Mouse (Mus musculus) Patski (cell line): ENCODE measurements around the gene Cplx2. TPM values are rescaled to one million over a fixed set of nuclear protein-coding genes. Genes with fewer than 3 reads are reported as not detected.

ENCODE experiments used
- ATAC-seq: fragments of 100-300 bp; one replicate; pipeline ENCODE4 v1.8.0; 2021
- CTCF ChIA-PET: fragments of 350-600 bp; sonication (Branson Sonifier 250); formaldehyde crosslinking; loops from one replicate; lab custom pipeline; 2022; ENCODE audit warnings: inconsistent platforms; lab: Charles Lee
- POLR2A ChIA-PET: fragments of 350-600 bp; sonication (Branson Sonifier 250); formaldehyde crosslinking; loops from one replicate; lab custom pipeline; 2022; ENCODE audit warnings: antibody characterized with exemption, inconsistent platforms; lab: Charles Lee
- DNase-seq: peaks from one replicate; pipeline ENCODE4 v3.0.0-alpha.2; 2011; ENCODE audit warnings: low read depth, low spot score
- H3K27me3 ChIP-seq: fragments of 371-371 bp; one replicate; pipeline ENCODE4 v1.5.1; 2021
- CTCF ChIP-seq: fragments of 100-300 bp; IDR thresholded peaks from one replicate; pipeline ENCODE4 v1.5.1; 2021
- in situ Hi-C: fragments of 300-500 bp; cut with MboI; formaldehyde crosslinking; loops from 3 replicates; pipeline ENCODE4 v1.11.1; 2018; ENCODE audit warnings: low pct_unique_long_range_greater_than_20kb, mixed read lengths
- polyA plus RNA-seq: library from polyadenylated mRNA; unstranded; gene quantifications from one replicate; pipeline ENCODE4 v1.2.3, GENCODE M21; 2021

Cplx2 gene
- polyA plus RNA-seq, 1 experiment from 2014 or later = 14.3 TPM

DNA sequence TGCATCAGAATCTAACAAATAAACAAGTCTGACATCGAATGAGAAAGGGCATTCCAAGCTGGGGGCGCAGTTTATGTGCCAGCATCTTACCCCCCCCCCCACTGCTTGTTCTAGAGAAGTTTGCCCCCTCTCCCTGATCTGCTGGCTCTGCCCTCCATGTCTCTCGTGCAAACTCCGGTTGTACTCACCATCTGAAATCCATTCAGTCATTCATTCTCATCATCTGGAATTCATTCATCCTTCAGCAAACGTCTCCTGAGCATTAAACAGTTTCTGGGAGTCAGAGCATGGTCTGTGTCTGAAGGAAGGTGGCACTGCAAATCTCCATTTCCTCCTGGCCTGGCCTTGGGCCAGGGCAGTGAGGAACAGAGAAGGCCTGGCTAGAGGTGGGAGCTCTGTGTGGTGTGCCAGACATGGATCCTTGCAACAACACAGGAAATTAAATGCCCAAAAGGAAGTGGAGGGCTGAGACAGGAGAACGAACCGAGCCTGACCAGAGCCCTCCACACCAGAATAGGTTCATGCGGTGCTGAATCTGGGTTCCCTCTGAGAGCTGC lies 38.1 kb upstream of the Cplx2 start:
- DNase-seq (no peak), ATAC-seq (no peak)
- H3K27me3 ChIP-seq = no peaks in the 10 kb centered on the region
- TF ChIP-seq CTCF = no peak
- POLR2A ChIA-PET = no interaction called here
- in situ Hi-C loops = loop anchor here (5.0 kb wide), 1 partner anchor 34 kb away; no protein-coding TSS in a partner anchor
- CTCF ChIA-PET = no interaction called here

DNA sequence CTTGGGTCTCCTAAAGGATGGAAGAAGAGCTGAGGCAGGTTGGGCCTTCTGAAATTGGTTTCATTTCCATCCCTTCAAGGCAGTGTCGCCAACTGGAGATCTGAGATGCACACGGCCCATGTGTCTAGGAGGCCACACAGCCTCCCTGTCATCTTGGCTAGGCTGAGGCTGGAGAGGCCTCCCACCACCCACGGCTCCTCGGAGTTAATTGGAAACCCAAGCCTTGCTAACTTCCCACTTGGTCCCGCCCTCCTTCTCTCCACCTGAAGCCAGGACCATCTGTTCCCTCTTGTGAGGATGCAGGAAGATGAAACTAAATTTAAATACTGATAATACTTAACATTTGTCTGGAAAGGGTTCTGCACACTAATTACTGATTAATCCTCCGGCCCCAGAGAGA lies 34.1 kb upstream of the Cplx2 start:
- ATAC-seq = no peak
- in situ Hi-C loops = no loop called here

GRCm38 (mm10) chr13:54337541-54337940 lies 33.6 kb upstream of the Cplx2 start:
- CTCF ChIA-PET = interaction anchor here (0.6 to 1.0 kb wide), 3 partner anchors 21 to 54 kb away, joined by 3 read pairs; no protein-coding TSS in a partner anchor
- TF ChIP-seq CTCF = no peak
- H3K27me3 ChIP-seq = no peaks in the 10 kb centered on the region
- POLR2A ChIA-PET = no interaction called here
- no peak for ATAC-seq
- in situ Hi-C loops = no loop called here
- DNase-seq = no peak

More for the DNA sequence above, 34.1 kb upstream of the Cplx2 start:
- POLR2A ChIA-PET = no interaction called here
- H3K27me3 ChIP-seq = no peaks in the 10 kb centered on the region
- DNase-seq = no peak
- CTCF ChIA-PET = interaction anchor here (0.9 kb wide), 1 partner anchor 22 kb away, joined by 3 read pairs; no protein-coding TSS in a partner anchor
- no peak for TF ChIP-seq CTCF

DNA sequence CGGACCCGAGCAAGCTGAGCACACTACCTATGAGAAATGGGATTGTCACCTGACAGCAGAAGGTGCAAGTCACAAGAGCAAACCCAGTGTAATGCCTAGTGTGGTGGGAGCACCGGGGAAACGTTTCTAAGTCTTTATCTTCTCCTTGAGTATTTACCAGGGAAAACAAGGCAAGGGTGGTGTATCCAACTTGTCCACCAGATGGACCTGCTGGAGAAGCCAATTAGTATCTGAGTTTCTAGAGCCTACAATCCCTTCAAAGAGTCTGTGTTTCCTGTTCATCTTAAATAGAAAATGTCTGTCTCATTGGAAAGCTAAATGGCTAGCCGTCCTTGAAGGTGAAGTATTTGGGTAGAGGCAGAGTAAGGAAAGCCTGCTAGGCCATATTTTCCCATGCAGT lies 32.3 kb upstream of the Cplx2 start:
- H3K27me3 ChIP-seq = no peaks in the 10 kb centered on the region
- ATAC-seq (no peak), DNase-seq (no peak)
- in situ Hi-C loops = no loop called here
- ChIA-PET CTCF (no interaction called here), POLR2A (no interaction called here)
- no peak for TF ChIP-seq CTCF

DNA sequence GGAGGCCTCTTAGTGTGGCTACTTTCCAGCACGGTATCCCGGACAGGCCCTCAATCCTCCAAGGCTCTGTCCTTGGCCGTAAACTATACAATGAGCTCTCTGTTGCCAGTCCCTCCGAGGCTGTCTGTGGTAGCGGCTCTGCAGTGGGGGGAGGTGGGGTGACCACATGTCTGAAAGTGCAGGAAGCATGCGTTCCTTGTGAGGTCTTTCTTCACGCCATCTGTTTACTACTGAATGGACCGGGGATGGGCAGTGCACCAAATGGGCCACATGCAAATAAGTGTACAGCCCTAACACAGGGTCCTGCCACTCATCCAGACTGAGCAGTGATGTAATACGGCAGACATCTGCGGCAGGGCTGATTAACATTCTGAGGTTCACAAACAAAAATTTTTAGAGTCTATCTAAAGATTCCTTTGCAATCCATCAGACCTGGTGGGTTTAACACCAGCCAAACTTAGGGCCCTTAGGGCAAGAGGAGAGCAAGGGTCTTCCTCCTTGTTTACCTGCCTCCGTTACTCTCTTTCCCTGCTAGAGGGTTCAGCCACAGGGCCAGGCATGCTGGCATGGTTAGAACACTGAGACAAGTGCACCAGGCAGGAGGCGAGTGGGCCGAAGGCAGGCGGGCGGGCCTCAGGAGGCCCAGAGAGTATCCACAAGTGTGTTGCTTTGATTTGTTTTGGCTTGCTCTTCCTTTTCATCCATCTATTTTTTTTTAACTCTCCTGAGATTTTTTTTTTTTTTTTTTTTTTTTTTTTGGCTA lies 25.1 kb upstream of the Cplx2 start:
- no peak for TF ChIP-seq CTCF
- in situ Hi-C loops = no loop called here
- ATAC-seq = no peak
- CTCF ChIA-PET = no interaction called here
- H3K27me3 ChIP-seq = no peaks in the 10 kb centered on the region
- no peak for DNase-seq
- POLR2A ChIA-PET = no interaction called here

GRCm38 (mm10) chr13:54348011-54348410 lies 23.1 kb upstream of the Cplx2 start:
- TF ChIP-seq CTCF = no peak
- no peaks in the 10 kb centered on the region for H3K27me3 ChIP-seq
- ATAC-seq (no peak), DNase-seq (no peak)
- ChIA-PET POLR2A (interaction anchor here (1.0 kb wide), 1 partner anchor 16 kb away, joined by 6 read pairs; no protein-coding TSS in a partner anchor), CTCF (no interaction called here)
- in situ Hi-C loops = no loop called here

DNA sequence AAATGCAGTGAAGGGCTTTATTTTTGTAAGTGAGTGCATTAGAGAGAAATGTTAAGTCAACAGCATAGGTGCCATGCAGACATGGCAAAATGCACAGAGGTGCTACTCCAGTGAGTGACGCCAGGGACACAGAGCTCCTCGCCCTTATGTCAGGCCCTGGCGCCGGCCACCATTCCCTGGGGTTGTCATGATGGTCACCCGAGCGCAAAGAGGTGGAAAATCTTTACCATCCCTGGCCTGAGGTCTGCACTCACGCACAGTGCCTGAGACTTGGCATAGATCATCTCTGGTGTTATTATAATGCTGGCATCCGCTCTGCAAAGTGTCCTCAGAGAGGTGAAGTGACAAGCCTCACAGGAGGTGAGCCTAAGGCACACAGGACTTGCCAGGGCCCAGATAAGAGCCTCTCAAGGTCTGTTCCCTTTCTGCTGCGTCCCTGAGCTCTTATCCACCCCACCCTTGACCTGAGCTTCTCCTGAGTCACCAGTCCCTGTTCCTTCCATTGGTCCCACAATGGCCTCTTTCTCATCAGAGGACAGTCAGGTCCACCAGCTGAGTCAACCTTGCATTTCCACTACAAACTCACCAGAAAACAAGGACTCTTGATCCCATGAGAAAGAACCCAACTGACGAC lies 21.9 kb upstream of the Cplx2 start:
- POLR2A ChIA-PET = no interaction called here
- CTCF ChIA-PET = no interaction called here
- no peak for TF ChIP-seq CTCF
- DNase-seq = no peak
- no peak for ATAC-seq
- H3K27me3 ChIP-seq = no peaks in the 10 kb centered on the region
- in situ Hi-C loops = no loop called here

DNA sequence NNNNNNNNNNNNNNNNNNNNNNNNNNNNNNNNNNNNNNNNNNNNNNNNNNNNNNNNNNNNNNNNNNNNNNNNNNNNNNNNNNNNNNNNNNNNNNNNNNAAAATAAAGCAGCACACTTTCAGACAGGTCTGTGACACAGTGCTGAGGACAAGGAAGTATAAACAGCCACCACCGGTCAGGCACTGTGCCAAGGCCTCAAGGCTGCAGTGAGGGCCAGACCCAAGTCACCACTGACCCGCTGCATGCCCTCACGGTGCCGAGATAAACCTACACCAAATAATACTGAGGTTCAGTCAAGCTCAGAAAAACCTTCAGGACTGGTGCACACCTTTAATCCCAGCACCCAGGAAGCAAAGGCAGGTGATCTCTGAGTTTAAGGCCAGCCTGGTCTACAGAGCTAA lies 13.7 kb upstream of the Cplx2 start:
- TF ChIP-seq CTCF = no peak
- no peaks in the 10 kb centered on the region for H3K27me3 ChIP-seq
- ChIA-PET POLR2A (no interaction called here), CTCF (no interaction called here)
- ATAC-seq = no peak
- in situ Hi-C loops = no loop called here
- DNase-seq = no peak

DNA sequence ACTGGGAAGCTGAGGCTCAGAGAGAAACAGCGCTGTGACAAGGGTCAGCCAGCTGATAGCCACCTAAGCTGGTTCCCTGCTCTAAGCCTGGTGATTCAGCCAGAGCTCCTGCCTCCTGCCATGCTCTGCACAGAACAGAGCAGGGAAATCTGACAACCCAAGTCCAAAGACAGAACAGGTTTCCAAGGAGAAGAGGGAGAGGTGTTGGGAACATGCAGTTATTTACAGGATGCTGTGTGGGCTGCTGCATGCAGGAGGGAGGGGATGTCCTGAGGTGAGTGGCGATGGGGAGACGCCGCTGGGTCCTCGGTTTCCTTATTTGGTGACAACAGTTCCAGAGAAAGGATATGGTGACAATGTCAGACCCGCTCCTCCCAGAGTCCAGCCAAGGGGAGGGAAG lies 12.0 kb upstream of the Cplx2 start:
- in situ Hi-C loops = no loop called here
- ChIA-PET POLR2A (no interaction called here), CTCF (interaction anchor here (1.4 to 1.6 kb wide), 2 partner anchors 14 to 21 kb away, joined by 3 to 7 read pairs; no protein-coding TSS in a partner anchor)

GRCm38 (mm10) chr13:54364686-54365085 lies 6.5 kb upstream of the Cplx2 start:
- DNase-seq = no peak
- no peak for TF ChIP-seq CTCF
- POLR2A ChIA-PET = interaction anchor here (1.2 kb wide), 1 partner anchor 16 kb away, joined by 6 read pairs; no protein-coding TSS in a partner anchor

More for the DNA sequence above, 12.0 kb upstream of the Cplx2 start:
- H3K27me3 ChIP-seq = no peaks in the 10 kb centered on the region
- DNase-seq (no peak), ATAC-seq (no peak)
- no peak for TF ChIP-seq CTCF

GRCm38 (mm10) chr13:54367758-54368157 lies 3.4 kb upstream of the Cplx2 start:
- ATAC-seq (no peak), DNase-seq (no peak)
- in situ Hi-C loops = loop anchor here (5.0 kb wide), 2 partner anchors 35 to 120 kb away; no protein-coding TSS in a partner anchor
- H3K27me3 ChIP-seq = no peaks in the 10 kb centered on the region
- TF ChIP-seq CTCF = no peak
- POLR2A ChIA-PET = no interaction called here
- CTCF ChIA-PET = interaction anchor here (1.0 kb wide), 1 partner anchor 30 kb away, joined by 3 read pairs; no protein-coding TSS in a partner anchor

More at GRCm38 (mm10) chr13:54364686-54365085, 6.5 kb upstream of the Cplx2 start:
- no peaks in the 10 kb centered on the region for H3K27me3 ChIP-seq
- ATAC-seq = no peak
- CTCF ChIA-PET = interaction anchor here (1.2 to 1.3 kb wide), 2 partner anchors 30 to 45 kb away, joined by 3 read pairs; no protein-coding TSS in a partner anchor
- in situ Hi-C loops = loop anchor here (5.0 kb wide), 2 partner anchors 32 to 117 kb away; no protein-coding TSS in a partner anchor
